Mouse (Mus musculus): Measurements from ENCODE around the gene Tbpl2. TPM values are rescaled to one million over a fixed set of nuclear protein-coding genes. Genes with fewer than 3 reads are reported as not detected.

Tbpl2 gene
- polyA plus RNA-seq (2017; shearing (Covaris generic)), result not detected

DNA sequence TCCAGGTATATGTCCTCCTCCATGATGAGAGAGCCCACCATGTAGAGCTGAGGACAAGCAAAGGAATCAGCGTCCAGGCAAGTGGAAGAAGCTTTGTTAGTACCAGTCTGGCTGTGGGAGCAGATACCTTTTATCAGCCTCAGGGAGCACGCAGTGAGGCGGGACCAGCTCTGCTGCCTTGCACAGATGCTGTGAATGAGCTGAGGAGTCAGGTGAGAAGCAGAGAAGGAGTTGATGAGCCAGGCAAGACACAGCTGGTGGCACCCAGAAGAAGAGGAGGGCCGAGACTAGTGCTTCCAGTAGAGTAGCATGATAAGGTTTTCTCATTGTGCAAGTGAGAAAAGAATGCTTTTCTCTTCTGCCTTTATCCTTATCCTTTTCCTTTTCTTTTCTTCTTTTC, at the start of gene Tbpl2:
TSS of gene Tbpl2 (minus strand) at position 101 of the 400 bp plus-strand sequence.
- no peak for ATAC-seq

DNA sequence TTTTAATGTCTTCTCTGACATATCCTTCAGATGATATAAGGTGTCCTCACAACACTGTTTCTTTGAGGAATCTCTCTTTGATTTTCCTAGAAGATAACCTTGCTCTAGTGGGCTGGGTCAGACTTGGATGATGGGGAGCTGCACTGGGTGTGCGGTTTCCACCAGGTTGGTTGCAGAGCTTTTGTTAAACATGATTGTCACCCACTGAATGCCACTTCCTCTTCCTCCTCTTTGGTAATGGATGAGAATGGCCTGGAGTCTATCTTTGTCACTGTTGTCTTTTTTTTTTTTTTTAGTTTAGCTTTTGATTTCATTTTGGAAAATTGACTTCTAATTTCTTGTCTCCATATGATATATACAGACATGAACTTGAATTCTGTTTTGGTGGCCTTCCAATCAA, 38.0 kb upstream of the Tbpl2 start:
- no peak for ATAC-seq

DNA sequence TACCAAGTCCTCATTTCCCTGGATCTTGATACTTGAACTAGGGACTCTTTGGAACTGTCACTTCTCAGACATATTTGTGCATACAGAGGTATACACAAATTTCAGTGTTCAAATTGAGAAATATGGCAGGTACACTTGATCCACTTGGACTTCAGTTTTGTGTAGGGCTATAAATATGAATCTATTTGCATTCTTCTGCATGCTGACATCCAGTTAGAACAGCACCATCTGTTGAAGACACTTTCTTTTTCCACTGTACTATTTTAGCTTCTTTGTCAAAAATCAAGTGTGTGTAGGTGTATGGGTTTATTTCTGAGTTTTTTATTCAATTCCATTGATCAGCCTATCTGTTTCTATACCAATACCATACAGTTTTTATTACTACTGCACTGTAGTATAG, 12.7 kb upstream of the Tbpl2 start:
- ATAC-seq, result no peak

DNA sequence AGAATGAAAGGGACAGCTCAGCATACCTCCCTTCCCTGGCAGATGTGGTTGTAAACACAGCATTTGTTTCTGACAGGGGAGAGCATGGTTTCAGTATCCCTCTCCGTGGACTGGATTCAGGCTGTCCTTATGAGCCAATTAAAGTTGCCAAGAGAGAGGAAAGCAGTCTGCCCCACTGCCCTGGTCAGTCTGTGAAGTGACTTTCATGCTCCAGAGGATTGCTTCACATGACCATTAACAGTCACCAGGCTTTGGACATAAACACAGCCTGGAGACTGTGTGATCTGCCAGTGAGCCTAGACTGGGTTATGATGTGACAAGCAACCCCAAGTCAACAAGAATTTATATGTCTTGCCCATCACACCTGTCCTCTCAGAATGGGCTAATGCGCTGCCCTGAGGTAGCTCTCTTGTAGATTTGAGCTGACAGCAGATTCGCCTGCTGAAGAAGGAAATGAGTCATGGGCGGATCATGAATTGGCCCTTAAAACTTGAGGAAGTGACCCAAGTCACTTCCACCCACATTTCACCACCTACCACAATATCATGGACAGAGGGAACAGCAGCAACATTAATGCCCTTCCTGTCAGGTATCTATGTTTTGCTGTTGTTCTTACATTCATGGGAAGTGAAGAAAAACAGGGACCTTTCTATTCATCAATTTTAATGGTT, 7.4 kb upstream of the Tbpl2 start:
- ATAC-seq, result no peak

DNA sequence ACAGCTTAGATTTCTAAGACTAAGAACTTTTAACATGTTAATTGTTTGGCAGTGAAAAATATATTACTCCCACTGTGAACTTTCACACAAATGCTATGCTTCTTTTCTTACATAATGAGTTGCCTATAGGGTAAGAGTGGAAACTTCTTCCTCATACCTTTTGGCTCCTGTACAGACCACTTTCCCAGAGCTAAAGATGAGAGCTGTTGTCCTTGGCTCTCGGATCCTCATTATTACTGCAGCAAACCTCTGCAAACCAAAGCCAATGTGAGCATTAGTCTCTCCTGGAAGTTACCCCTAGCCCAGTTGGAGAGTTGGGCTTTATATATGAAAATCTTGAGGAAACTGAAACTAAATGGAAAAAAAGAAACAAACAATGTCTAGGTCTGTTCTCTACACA, 5.5 kb downstream of the Tbpl2 start:
- no peak for ATAC-seq

DNA sequence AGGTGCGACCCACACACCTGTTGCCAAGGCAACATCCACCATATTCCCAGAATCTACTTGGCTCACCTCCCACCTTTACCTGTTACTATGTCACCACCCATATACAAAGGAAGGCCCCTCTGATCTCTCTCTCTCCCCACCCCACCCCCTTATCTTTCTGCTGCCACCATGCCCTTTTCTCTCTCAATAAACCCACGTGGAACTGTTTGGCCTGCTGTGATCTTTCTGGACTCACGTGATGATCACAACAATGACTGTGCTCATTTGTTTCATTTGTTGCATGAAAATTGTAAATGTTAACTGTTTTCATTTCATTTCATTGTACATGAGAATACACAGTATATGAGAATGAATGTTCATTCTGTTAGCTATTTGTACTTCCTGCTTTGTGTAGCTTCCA, 45.9 kb downstream of the Tbpl2 start:
- ATAC-seq, result no peak

DNA sequence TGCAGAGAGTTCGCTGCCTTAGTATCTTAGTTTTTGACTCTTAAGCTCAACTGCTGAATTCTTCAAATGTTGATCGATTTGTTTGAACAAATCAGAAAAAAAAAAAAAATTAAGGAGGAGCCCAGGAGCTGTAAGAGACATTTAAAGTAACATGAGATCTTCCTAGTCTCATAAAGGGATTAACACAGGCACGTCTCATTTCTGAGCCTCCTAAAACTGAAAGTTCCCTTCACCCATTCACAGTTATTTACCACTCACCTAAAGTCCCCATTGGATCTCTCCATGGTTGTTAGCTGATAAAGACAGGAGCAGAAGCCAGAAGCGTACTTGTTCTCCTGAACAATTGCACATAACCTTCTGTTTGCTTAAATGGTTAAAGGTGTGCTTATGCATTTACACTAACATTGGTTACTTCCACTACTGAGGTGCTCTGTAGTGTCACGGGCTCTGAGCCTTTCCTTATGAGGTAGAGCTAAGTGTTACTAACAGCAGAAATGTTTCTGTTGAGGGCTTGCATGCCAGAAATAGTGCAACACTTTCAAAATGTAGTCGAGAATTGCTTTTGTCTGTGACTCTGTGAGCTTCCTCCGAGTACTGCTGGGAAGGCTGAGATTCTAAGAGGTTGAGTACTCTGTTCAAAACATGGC, 46.9 kb downstream of the Tbpl2 start, which contains the start of gene Hnmt:
TSS of gene Hnmt (minus strand) at position 51 of the 647 bp plus-strand sequence.
- no peak for ATAC-seq

DNA sequence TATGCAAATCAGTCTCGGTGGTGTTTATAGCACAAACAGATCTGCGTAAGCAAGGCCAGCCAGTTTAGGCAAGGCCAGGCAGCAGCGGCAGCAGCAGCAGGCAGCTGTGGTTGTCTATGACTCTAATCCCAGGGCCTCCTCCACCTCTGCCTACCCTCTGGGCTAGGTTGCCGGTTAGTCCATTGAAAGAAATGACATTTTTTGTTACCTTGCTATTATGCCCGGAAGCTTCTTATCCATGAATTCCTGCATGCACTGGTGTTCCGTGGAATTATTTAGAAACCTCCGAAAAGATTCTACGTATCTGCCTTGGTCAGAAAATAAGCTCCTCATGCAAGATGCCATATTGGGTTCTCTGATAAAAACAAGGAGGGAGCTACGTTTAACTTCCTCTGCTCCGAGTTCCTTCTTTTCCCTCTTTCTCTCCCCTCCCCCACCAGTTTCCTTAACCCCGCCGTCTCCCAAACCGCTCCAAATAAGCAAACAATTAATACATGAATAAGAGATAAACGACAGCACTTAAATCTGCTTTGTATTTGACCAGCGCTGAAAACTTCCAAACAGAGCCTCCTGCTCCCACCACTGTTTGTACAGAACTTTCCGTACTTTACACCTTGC, 47.8 kb downstream of the Tbpl2 start:
- ATAC-seq, result no peak

DNA sequence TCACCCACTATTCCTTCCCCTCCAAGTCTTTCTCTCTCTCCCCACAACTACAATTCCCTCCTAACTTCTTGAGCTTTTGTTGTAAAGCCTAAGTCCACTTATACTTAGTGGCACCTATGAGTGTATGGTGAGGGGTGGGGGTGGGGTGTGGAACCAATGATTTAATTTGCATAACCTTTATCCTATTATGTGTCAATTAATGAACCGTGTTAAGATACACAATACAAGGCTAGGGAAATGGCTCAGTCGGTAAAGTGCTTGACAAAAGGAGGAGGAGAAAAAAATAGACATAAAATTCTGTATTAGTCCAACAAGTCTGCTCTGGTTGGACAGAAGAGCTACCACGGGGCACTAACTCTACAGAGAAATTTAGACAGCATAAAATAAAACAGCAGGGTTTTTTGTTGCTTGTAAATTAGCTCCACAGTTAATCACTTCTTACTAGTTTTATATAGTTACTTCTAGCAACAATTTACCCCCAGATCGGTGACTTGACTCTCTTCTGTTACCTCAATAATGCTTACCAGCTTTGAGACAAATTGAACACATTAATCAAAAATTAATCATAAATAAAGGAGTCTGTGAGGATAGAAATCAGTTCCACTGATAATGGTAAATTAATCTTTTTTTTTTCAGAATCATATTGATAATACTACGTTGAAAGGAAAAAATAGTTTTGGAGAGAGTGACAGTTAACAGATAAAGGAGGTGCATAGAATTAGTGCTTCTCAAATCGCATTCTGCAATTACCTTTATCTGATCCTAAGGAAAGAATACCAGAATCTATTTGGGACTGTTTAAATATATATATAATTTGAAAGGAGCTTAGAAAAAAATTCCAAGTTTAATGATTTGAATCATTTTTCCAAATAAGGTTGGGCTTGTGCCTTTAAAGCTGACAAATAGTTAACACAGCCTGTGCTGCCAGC, 48.6 kb downstream of the Tbpl2 start:
- no peak for ATAC-seq

DNA sequence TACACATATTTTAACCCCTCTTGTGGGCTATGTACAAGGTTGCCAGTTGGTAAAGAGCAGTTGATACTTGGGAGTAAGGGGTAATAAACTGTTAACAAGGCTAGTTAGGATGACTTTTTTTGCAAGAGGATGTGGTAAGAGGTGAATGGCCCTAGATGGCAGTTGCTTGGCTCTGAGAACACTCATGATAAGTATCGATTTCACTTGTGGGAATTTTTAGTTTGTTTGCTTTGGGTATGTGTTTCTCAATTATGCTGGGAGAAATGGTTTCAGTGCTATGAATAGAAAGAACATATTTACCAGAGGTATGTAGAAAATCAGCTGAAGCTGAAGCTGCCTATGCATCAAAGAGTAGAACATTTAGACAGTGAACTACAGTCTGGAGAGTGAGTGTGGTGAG, 53.5 kb downstream of the Tbpl2 start:
- ATAC-seq, result no peak

DNA sequence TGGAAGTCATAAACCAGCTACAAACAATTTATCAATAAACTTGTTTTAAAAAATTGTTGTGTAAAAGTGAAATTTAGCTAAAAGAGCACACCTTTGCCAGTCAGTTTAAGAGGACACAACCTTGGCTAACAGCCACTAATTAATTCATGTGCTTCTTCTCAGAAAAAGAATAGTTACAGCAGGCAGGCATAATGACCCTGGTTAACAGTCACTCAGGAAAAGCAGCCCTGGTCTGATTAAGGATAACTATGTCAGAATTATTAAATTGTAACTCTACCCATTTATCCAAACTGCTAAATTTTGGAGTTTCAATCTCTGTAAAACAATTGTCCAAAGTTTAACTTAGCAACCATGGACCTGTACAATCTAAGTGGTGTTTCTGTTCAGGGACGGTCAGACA, 55.9 kb downstream of the Tbpl2 start:
- no peak for ATAC-seq

Other genes with a start within 250 kb of the Tbpl2 start
- not detected for gene Hnmt, start 47.2 kb downstream of the Tbpl2 start, polyA plus RNA-seq (2017; shearing (Covaris generic))
- not detected for gene Il1f8, start 56.6 kb upstream of the Tbpl2 start, polyA plus RNA-seq (2017; shearing (Covaris generic))
- gene Il1f9, start 89.9 kb upstream of the Tbpl2 start, polyA plus RNA-seq (2017; shearing (Covaris generic)), result not detected
- not detected for gene Il1f6, start 118.8 kb upstream of the Tbpl2 start, polyA plus RNA-seq (2017; shearing (Covaris generic))
- not detected for gene Il1f5, start 180.4 kb upstream of the Tbpl2 start, polyA plus RNA-seq (2017; shearing (Covaris generic))
- gene Il1f10, start 194.6 kb upstream of the Tbpl2 start, polyA plus RNA-seq (2017; shearing (Covaris generic)), result not detected
- under 1 TPM; 0.20 to 0.77 TPM for gene Il1rn, start 240.3 kb upstream of the Tbpl2 start, polyA plus RNA-seq (2017; shearing (Covaris generic))

Data from activated CD4-positive, CD25-positive, alpha-beta regulatory T cell, adult 4 months (primary cell).